Mouse (Mus musculus): Measurements from ENCODE around the gene Rps15a.

DNA sequence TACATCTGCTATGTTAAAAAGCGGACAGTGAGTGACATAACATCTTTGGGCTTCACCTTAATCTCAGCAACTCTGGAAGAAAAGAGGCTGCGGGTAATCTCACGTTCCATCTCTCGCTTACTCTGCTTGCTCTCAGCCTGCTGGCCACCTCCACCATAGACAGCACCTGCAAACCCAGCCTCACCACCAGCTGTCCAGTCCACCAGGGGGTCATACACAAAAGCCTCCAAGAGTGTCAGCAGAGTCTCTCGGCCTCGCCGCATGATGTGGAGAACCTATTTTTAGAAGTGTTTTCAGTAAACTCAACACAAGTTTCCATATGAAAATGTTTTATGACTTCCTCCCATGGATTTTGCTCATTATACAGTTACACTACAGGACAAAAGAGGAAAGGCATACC is 40.5 kb upstream of the Rps15a start:
- TF ChIP-seq CTCF (IDR thresholded peaks at IDR 0.05; ENCODE audit: control insufficient read depth, insufficient read depth, insufficient read length) (no peak), MAX (IDR thresholded peaks at IDR 0.05) (no peak), MYOG (IDR thresholded peaks at IDR 0.05; ENCODE audit: control insufficient read depth, extremely low read depth, insufficient read length) (no peak), USF1 (IDR thresholded peaks at IDR 0.05; ENCODE audit: low read depth) (no peak), FOSL1 (IDR thresholded peaks at IDR 0.05; ENCODE audit: insufficient read depth, low read length, poor library complexity, severe bottlenecking) (no peak), MYOD1 (IDR thresholded peaks at IDR 0.05; ENCODE audit: control insufficient read depth, insufficient read length, low read depth) (no peak), CEBPB (IDR thresholded peaks at IDR 0.05; ENCODE audit: low read depth) (no peak)

All from C2C12 (cell line).